Mouse (Mus musculus) kidney, adult 9 months (tissue): ENCODE measurements around the gene Gdpd5.

Experiments
- DNase-seq: peaks from one replicate; pipeline ENCODE4 v3.0.0; 2022

The Gdpd5 gene

DNA sequence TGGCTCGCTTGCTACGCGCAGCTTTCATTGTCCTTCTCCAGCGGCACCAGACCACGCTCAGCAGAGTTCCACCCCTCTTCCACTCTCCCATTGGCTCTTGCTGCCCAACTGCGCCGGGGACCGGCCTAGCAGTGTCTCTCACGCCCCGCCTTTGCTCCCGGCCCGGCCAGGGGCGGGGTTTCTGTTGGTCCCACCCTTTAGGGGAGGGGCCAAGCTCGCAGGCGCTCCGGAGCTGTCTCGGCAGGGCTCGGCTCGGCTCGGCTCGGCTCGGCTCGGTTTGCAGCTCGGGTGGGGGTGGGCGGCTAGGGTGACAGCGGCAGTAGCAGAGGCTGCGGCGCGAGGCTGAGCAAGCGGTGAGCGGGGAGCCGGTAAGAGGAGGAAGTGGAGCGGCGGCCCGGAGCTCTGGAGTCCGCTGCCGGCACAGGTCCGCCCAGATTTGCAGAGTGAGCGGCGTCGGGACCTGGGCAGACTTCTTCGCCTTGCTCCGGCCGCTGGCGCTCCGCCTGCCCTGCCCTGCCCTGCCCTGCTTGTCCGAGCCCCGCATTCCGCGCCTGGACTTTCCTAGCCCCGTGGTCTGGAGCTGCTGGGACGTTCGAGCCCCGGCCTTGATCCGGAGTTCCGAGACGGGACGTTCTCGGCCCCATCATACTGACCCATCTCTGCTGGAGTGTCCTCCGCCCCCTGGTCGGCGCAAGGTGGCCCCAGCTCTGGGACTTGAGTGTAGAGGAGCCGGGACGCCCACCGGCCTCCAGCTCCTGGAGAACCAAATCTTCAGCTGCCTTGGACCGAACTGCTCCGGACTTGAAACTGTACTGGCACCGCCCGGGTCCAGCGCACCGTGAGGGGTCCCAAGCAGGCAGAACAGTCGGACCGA, at the start of gene Gdpd5:
Gdpd5 (plus strand) TSS at position 201 of the 874 bp plus-strand sequence.
- peak; percentile 99 for DNase-seq

DNA sequence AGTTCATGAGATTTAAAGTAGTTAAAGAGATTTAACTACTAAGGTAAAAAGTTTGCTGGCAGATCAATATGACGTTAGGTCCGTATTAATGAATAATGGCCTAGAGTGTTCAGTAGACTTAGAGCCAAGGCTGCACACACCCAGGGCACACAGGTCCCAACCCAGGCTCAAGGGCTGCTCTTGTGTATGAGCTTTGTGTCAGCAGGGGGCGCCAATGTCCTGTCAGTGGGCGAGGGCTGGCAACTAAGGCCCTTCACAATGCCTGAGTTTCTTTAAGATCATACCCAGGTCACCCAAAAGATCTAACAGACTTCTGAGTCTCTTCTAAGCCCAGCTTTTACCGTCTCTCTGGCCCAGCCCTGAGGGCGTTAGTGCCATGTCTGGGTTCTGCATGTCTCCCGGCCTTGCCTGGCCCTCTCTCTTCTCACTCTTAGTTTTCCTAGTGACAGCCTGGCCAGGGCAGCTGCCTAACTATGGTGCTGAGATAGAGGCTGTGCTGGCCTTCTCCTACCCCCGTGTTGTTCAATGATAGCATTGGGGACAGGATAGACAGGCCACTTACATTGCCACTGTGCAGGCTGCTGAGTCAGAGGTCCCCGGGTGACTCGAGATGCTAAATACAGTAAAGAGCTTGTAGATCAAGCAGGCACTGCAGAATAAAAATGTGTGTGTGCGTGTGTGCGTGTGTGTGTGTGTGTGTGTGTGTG, 48.3 kb upstream of the Gdpd5 start:
- DNase-seq: peak; percentile 91

DNA sequence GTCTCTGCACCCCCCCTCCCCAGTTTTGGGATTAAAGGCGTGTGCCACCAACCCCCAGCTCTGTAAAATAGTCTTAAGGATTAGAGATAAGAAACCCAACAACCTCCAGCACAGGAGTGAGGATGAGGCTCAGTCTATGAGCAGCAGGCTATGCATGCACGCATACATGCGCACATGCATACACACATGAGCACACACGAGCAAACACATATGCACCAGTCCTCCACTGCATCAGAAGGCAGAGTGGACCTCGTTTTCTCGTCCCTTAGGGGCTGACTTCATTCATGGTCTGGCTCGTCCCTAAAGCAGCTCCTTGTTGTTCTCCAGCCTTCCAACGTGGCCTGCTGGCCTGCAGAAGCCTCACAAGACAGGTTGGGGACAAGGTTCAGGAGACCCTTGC, 40.5 kb upstream of the Gdpd5 start:
- DNase-seq: no peak

DNA sequence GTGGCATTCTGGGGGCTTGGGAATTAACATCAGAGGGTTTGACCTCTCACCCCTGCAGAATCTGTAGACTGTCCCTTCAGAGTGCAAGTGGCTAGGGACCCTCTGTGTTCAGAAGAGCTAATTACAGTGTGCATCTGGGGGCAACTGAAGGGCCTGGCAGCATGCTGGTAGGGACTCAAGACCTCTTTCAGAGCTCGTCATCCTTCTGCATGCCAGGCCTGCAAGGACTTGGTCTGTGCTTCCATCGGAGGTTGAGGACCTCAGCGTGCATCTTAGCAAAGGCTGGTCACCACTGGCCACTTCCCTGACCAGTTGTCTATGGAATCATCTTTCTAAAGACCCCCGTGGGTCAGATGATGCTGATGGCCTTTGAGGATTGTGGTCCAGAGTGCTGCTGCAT, 37.6 kb upstream of the Gdpd5 start:
- no peak for DNase-seq

DNA sequence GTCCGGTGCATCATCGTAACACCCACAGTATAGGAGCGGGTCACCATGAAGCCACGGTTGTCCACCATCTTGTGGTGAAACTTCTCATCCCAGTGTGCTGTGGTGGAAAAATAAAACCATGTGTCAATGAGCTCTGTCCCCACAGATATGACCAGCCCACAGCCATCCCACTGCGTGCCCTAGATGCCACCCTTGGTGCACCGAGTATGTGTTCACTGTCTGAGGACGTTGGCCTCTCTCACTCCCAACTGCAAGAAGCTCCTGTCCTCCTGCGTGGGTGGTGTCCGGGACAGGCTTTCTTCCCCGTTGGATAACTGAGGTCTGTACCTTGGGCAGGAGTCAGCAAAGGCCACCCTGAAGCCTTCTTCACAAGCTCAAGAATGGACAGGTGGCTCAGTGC, 33.9 kb upstream of the Gdpd5 start:
- no peak for DNase-seq

DNA sequence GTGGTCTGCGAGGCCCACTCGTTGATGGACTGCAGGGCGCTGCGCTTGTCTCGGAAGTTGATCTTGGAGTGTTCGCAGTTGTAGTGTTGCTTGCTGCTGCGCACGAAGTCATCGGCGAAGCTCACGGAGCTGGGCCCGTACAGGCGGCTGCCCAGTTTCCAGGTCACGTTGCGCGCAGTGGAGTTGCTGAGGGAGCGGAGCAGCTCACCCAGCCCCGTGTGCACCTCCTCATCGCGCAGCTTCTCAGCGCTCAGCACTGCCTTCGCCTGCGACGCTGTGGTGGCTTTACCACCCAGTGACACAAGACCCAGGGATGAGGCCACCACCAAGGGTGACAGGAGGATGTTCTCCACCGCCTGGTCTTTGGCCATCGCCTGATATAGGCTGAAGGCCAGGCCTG, 32.3 kb upstream of the Gdpd5 start:
- DNase-seq: no peak

DNA sequence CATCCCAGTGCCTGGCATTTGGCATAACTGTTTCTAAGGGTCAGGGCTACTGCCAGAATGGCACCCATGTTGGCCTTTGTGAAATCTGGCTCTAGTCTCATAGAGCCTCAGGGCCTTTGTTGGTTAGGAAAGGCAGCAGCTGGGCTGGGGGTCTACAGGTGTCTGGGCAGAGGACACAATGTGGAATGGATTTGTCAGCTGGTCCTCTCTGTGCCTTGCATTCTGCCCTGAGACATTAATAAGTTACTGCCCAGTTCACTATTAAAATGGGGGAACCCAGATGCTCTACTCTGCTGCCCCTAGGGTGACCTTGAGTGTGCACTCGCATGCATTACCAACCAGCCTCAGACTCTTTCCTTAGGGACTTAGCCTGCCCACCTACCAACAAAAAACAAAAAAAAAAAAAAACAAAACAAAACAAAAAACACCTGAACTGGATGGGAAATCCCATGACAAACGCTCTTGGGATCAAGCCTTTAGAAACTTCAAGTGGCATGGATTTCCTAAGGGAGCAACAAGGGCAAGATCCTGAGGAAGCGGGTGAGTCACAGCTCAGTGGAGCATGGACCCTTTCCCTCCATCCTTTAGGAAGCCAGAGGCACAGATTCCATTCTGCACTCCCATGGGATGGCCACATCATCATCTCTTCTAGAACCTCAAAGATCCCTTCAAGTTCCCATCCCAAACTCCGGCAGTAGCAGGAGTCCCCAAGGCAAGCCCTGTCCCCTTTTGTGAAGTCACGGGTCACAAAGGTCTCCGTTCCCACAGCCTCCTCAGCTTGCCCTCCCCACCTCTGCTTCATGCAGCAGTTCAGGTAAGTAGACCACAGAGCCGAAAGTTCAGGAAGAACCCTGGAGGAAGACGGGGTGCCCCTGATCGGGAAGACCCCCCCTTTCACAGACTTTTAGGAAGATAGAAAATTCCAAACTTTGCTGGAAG, 31.2 kb upstream of the Gdpd5 start:
- peak; percentile 54 for DNase-seq

DNA sequence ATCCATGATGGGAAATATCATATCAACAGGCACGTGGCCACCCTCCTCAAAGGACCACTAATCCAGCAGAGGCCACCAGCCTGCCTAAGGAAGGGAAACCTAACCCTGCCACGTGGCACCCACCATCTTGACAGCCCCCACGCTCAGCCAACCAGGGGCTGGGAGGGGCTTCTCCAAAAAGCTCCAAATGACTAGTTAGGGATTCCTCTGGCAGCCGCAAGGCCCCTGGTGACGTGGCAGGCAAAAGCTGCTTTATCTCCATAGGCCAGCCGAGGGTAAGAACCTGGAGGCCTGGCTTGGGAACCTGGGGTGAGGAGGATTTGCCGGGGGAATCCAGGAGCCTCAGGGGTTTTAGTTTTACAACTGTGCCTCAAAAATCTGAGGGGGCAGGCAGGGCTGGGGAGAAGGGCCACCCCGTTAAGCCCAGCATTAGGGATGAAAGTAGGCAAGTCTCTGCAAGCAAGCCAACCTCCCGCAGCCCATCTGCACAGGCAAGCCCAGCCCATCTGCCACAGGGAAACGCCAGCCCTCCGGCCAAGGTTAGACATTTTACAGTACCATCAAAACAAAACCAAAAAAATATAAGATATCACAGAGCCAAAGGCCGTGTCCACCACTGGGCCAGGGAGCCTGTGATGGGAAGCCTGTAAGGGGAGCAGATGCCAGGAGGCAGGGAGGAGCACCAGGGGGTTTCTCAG, 30.0 kb upstream of the Gdpd5 start:
- DNase-seq: no peak

DNA sequence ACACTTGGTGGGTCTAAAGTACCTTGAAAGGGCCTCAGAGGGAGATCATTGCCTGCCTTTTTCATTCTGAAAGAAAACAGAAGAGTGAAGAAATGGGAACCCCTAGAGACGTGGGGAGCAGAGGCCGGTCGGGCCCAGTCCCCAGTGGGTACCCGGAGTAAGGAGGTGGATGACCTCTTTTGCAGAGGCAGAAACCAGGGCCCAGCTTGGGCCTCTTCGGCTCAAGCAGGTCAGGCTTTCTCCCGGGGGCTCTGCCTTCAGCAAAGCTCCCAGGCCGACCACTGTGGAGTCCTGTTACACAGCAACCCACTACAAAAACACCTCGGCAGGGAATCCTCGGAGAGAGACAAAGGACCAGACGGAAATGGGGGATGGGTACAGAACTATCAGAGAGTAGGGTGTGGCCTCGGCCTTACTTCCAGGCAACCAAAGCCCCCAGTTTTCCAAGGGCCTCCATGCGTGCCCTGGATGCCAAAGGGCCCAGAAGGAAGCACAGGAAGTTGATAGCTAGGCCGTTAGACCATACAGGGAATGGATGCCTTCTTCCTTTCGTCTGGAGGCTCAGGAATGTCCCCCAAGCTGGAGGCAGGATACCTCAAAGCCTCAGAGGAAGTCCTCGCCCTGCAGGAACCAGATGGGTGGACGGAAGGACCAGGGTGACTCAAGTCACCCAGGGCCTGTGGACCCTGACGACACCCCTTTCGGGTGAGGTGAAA, 29.3 kb upstream of the Gdpd5 start:
- DNase-seq: peak; percentile 50

DNA sequence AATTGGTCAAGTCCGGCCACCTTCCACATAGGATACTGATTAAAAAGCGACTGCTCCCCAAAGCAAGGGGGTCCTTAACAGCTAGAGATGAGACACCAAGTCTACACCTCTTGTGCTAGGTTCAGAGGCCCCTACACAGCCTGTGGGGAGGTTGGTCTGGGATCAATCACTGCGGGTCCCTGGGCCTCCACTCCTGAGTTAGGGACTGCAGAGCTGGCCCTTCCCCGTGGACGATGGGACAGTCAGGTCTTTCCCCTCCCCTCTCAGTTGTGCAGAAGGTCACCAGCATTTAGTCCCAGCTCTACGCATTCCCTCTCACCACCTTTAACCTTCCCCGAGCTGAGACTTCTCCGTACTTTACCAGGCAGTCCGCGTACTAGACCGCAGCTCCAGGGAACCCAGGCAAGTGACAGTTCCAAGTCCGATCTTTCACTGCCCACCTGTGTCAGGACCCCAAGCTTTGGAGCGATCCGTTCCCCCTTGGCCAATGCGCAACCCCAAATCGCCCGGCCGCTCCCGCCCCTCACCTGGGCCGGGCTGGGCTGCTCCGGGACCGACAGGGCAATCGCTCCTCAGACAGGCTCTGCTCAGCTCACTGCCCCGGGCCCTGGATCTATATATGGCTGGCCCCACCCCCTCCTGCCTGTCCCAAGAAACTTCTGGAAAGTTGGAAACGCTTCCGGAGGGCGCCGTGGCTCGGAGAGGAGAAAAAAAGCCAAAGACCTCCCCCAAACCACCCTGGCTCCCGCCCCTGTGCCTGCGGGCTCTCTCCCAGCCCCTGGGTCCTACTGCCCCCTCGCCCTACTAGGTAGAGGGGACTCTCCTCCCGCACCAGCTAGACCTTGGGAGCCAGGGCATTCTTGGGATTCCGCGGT, 28.5 kb upstream of the Gdpd5 start, which contains the start of gene Serpinh1:
Serpinh1 (minus strand) TSS at position 714 of the 875 bp plus-strand sequence.
- peak; percentile 91 for DNase-seq

DNA sequence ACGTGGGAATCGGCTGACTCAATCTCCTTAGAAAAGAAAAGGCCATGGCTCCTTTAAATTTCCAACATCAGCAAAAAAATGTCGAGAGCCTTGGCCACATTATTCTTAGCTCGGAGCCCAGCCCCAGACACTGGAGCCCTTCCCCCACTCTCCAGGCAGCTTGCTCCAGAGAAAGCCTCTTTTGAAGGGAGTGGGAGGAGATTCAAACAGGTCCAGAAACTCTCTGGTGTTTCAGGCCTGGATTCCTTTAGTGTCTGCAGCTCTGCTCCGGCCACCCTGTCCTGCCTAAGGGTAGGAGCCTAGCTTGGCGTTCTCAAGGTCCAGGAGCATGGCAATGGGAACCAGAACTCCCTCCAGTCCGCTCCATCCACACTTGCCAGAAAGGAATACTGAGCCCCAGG, 25.5 kb upstream of the Gdpd5 start:
- peak; percentile 78 for DNase-seq

DNA sequence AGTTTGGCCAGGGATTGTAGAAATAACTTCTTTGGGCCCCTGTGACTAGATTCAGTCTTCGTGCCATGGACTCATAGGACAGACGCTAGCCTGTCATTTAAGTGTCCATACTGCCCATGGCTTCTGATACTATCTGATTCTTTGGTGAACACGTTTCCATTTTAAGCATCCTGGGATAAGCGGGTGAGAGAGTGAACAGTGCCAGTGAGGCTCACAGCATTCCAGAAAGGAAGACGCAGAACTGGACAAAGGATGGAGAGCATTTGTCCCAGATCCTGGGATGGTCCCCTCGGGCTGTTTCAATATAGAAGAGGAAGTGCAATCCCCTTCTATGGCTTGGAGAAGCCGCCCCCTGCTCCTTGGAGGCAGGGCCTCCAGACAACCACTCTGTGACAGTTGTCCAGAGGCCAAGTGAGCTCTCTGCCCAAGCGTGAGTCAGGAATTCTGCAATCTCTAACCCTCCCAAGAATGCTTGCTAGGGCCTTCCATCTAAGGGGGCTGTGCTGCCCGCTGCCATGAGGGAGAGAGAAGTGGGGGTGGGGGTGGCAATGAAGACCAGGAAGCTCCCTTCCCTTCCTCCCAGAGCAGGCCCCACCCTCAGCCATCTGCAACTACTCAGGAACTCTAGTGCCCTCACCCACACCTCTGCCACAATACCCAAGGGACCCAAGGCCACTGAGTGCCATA, 24.8 kb upstream of the Gdpd5 start:
- DNase-seq: no peak

DNA sequence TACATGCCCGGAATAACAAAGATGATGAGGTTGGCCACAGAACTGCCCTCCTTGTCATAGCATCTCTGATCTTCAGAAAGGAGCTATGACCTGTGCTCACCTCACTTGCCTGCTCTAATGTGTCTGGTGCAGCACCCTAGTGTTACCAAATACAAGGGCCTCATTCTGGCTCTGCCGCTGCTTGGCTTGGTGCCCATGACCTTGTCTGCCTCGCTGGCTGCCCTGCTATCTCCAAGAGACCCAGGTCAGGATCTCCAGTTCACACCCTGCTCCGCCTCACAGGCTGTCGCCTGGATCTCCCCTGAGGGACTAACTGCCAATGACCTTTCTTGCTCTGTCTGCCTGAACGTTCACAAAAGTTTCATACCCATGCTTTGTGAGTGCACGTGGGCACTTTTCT, 24.0 kb upstream of the Gdpd5 start:
- peak; percentile 43 for DNase-seq

DNA sequence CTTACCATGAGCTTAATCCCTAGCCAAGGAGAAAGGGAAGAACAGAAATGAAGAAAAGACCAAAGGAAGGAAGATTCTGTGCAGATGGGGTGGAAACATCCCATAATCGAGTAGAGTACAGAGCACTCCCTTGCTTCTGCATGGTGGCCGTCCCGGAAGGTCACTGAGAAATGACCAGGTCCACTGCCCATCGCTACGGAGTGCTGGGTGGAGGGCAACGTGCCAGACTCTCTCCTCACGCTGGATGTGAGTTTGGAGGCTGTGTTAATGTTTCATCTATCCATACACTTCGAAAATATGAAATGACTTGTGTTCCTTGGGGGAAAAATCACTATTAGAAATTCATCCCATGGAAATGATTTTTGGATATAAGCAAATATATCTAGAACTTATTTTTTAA, 22.8 kb upstream of the Gdpd5 start:
- no peak for DNase-seq

DNA sequence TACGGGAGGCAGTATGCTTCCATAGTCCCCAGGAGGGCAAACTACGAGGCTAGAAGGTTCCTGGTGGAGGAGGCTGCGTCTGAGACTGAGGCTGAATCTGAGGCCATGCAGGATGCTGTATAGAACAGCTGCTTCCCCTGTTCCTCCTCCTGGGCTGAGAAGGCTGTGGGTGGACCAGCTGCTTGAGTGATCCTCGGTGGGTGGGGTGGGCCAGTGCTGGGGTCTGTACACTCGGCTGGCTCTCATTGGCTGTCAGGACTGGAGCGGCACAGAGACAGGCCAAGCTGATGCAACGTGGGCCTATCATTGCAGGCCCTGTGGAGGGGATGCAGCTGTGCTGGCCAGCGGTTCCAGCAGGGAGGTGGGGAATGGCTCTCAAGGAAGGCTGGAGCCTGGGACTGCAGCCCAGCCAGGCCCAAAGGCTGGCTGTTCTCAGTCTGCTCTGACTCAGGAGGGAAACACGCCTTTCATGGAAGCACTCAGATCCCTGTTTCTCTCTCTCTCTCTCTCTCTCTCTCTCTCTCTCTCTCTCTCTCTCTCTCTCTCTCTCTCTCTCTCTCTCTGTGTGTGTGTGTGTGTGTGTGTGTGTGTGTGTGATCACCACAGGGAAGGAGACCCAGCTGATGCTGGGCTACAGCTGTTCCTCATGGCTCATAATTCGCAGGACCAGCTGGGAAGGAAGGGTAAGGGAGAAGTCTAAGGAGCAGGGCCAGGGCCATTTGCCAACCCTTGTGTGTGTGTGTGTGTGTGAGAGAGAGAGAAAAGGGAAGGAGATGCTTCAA, 21.0 kb upstream of the Gdpd5 start:
- peak; percentile 62 for DNase-seq

DNA sequence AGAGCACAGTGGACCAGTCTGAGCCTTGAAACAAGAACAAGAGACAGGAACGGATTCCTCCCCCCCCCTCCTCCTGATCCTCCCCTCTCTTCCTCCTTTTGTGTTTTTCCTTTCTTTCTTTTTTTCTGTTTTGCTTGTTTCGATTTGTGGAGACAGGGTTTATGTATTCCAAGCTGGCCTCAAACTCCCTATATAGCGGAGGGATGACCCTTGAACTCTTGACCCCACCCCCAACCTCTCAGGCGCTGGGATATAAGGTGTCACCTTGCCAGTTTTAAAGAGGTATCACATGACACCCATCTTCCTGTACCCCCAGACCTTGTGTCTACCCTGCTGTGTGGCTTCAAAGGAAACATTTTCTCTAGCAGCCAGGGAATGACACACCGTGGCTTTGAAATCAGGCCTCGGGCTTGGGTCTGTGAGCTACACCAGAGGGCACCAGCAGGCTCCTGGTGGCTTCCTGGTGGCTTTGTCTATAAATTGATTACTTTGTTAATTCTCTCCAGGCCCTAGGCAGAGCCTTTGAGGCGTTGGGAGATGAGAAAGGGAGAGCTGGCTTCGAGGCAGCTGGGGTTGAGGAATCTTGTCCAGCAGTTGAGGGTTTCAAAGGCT, 20.3 kb upstream of the Gdpd5 start:
- DNase-seq: no peak

DNA sequence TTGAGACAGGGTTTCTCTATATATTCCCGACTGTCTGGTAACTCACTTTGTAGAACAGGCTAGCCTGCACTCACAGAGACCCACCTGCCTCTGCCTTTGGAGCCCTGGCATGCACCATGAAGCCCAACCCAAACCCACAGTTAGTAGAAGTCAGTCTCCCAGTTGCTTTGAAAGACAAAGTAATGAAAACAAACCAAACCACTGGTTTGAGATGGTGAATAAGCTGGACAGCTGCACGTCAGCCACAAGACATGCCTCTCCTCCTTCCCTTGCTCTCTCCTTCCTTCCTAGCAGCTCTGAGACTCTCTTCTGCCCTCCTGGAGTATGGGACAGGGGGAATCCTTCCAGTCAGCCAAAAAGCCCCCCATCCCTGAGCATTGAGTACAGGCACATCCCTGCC, 19.1 kb upstream of the Gdpd5 start:
- no peak for DNase-seq

DNA sequence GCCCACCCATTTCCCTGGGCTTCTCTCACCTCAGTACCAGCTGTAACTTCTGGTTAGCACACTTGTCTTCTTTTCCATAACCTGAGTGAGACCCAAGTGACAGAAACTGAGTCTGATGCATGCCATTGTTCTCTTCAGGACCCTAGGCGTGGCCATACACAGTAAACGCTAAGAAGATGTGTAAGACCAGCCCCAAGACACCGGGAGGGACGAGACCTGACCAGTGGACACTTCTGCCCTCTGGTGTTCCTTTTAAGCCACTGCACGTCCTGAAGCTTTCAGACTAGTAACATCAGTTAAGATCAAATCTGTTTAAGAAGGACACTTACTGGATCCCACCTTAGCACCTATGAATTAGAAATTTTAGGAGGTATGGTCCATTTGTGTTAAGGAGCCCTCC, 16.1 kb upstream of the Gdpd5 start:
- peak; percentile 83 for DNase-seq

DNA sequence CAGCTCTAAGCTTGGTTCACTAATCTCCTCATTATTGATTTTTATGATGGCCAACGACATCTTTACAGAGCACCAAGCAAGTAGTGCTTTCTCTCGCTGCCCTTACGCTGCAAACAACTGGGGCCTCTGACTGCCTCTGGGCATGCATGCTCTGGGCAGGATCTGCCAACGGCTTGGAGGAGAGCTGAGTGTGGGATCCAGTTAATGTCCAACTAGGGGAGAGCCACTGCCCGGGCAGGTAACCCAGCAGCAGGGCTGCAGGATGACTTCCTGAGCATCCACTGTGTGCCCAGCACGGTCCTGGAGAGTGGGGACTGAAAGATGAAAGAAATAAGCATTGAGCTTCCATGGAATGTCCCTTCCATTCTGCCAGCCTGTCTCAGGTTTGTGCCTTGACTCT, 14.5 kb upstream of the Gdpd5 start:
- no peak for DNase-seq
